Comparison of ENCODE assay signal across 17 mouse cellular contexts in the genomic region with DNA sequence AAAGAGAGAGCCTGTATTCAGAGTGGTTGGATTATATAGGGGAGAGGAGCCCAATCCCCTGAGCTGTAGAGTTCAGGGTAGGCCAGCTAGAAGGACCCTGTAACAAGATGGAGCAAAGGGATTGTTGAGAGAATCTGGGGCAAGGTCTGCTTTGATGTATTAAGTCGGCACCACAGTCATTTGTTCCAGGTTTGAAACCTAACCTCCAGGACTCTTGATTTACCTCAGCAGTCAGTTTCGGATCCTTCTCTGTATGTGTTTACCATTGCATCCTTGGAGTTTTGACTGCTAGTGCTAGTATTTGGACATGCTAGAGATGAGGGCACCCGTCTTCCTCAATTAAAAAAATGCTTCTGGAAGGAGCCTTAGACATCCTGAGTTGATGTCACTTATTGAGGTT.
"Had no signal": no experiment of that assay in that cellular context is flagged by ENCODE, and none has a peak within 500 bp of the region (broad histone marks: within the 10 kb centered on the region; RNA-seq: fewer than 3 reads in every experiment).

No protein-coding gene starts in this region.

- H3K27ac ChIP-seq: neural tube, embryonic 12.5 days; neural tube, embryonic 13.5 days; neural tube, embryonic 15.5 days; stomach, embryonic 15.5 days; stomach, postnatal 0 days had no signal

- H3K4me2 ChIP-seq: neural tube, embryonic 12.5 days; neural tube, embryonic 13.5 days; neural tube, embryonic 15.5 days; stomach, embryonic 15.5 days had no signal

- H3K27me3 ChIP-seq: neural tube, embryonic 12.5 days; neural tube, embryonic 13.5 days; neural tube, embryonic 15.5 days; stomach, embryonic 15.5 days had no signal

- H3K4me1 ChIP-seq: neural tube, embryonic 12.5 days had no signal

- DNase-seq: retina, postnatal 1 day; right cerebral cortex, adult 18-20 months; right cerebral cortex, postnatal 14 days; right cerebral cortex, postnatal 25 days; right cerebral cortex, postnatal 4 days; spleen, adult 18-20 months; thymus, adult 18-20 months; thymus, adult 2 months; thymus, postnatal 14 days; thymus, postnatal 25 days; thymus, postnatal 36 days; thymus, postnatal 4 days had no signal

- H3K36me3 ChIP-seq: neural tube, embryonic 12.5 days; neural tube, embryonic 15.5 days; stomach, embryonic 15.5 days had no signal

- H3K4me3 ChIP-seq: neural tube, embryonic 12.5 days; neural tube, embryonic 13.5 days; neural tube, embryonic 15.5 days; stomach, embryonic 15.5 days had no signal

- H3K9me3 ChIP-seq: neural tube, embryonic 12.5 days; neural tube, embryonic 15.5 days; stomach, embryonic 15.5 days had no signal

- H3K9ac ChIP-seq: neural tube, embryonic 12.5 days; neural tube, embryonic 13.5 days; neural tube, embryonic 15.5 days; stomach, embryonic 15.5 days had no signal
